Mouse (Mus musculus): ENCODE measurements at regions not wholly inside any gene's neighbourhood (a gene's known extent, or its start where the extent isn't known, plus 50 kb on each side); places are given as distances from the start of the nearest gene placed in this dataset.

- no peak for TF ChIP-seq CTCF (IDR thresholded peaks at IDR 0.05; ENCODE audit: low read depth, low read length)
- TF ChIP-seq POLR2A (IDR thresholded peaks at IDR 0.05; ENCODE audit: extremely low read depth, insufficient read depth, low read length): no peak
Observed at GRCm38 (mm10) chr15:13765411-13765810, 591.9 kb upstream of the Cdh6 start.

Data from liver, adult 2 months (tissue).